Mouse (Mus musculus) heart, embryonic 14.5 days (tissue): ENCODE measurements around the gene Bcl2. TPM values are rescaled to one million over a fixed set of nuclear protein-coding genes. Genes with fewer than 3 reads are reported as not detected.
A peak's percentile ranks its signal among the peaks of the same experiment; 100 is the strongest.

ENCODE experiments used
- ATAC-seq: fragments of 200-750 bp; cut with Nextera tagmentation; 2 replicates; pipeline ENCODE4 v1.8.0; 2017; ENCODE audit warnings: low read depth, moderate TSS enrichment; ENCODE audit not compliant: insufficient number of reproducible peaks, insufficient read depth, low FRiP score
- H3K27ac ChIP-seq, 2 experiments: fragments of 200-500 bp in 1 of 2; fragments of 300-500 bp in 1 of 2; sonication (generic) in 1 of 2; replicated peaks in 1 of 2; 2 replicates each; pipeline ENCODE4 v1.5.1; 2012 to 2014; ENCODE audit warnings: low read depth in 2 of 2, low read length in 2 of 2, control low read depth in 1 of 2, mild to moderate bottlenecking in 1 of 2, mixed read lengths in 1 of 2; ENCODE audit not compliant: control insufficient read depth in 1 of 2, insufficient read depth in 1 of 2
- H3K27me3 ChIP-seq: fragments of 300-500 bp; sonication (generic); 2 replicates; pipeline ENCODE4 v1.6.1; 2014; ENCODE audit warnings: mild to moderate bottlenecking, low read length, control low read depth; ENCODE audit not compliant: control insufficient read depth, insufficient read depth
- H3K36me3 ChIP-seq: fragments of 300-500 bp; sonication (generic); 2 replicates; pipeline ENCODE4 v1.6.1; 2014; ENCODE audit warnings: mild to moderate bottlenecking, control low read depth, low read length, mixed read lengths; ENCODE audit not compliant: control insufficient read depth, insufficient read depth
- H3K4me1 ChIP-seq, 2 experiments: fragments of 200-500 bp in 1 of 2; fragments of 300-500 bp in 1 of 2; sonication (generic) in 1 of 2; 2 replicates each; pipeline ENCODE4 v1.6.1; 2012 to 2014; ENCODE audit warnings: low read length in 2 of 2, control low read depth in 1 of 2, mixed read lengths in 1 of 2; ENCODE audit not compliant: control insufficient read depth in 2 of 2, insufficient read depth in 2 of 2
- H3K4me2 ChIP-seq: fragments of 300-500 bp; sonication (generic); 2 replicates; pipeline ENCODE4 v1.6.1; 2014; ENCODE audit warnings: mild to moderate bottlenecking, low read length
- H3K4me3 ChIP-seq, 2 experiments: fragments of 200-500 bp in 1 of 2; fragments of 300-500 bp in 1 of 2; sonication (generic) in 1 of 2; 2 replicates each; pipeline ENCODE4 v1.5.1; 2012 to 2014; ENCODE audit warnings: low read length in 2 of 2, mild to moderate bottlenecking in 2 of 2, control low read depth in 1 of 2, low read depth in 1 of 2, moderate library complexity in 1 of 2; ENCODE audit not compliant: control insufficient read depth in 1 of 2, insufficient read depth in 1 of 2
- H3K9ac ChIP-seq: fragments of 300-500 bp; sonication (generic); 2 replicates; pipeline ENCODE4 v1.6.1; 2014; ENCODE audit warnings: mild to moderate bottlenecking, low read length
- H3K9me3 ChIP-seq: fragments of 300-500 bp; sonication (generic); 2 replicates; pipeline ENCODE4 v1.6.1; 2016; ENCODE audit warnings: low read length, control low read depth; ENCODE audit not compliant: control insufficient read depth
- WGBS: fragments of 180-500 bp; shearing (Covaris S2); extraction: QIAGEN DNeasy Blood & Tissue Kit; methylation state at CpG from one replicate; pipeline ENCODE4 v1.1.7; 2014; 5-methylcytosine and 5-hydroxymethylcytosine counted together
- polyA plus RNA-seq: library from polyadenylated mRNA; unstranded; fragments of >200 nt; fragmentation: Nextera tagmentation; extraction: Ambion mirVana; gene quantifications from 2 replicates; pipeline ENCODE4 v1.2.1, GENCODE M21; 2014

Bcl2 gene
- polyA plus RNA-seq, 1 experiment from 2014 or later, result 6.2 TPM

GRCm38 (mm10) chr1:106612166-106613031, 101.7 kb downstream of the Bcl2 start:
- Histone ChIP-seq H3K36me3 (no peaks in the 10 kb centered on the region), H3K27ac (no peak overlapping the region), H3K4me3 (no peak overlapping the region), H3K4me2 (no peak overlapping the region), H3K9ac (no peak overlapping the region; the same call in 1 of the 2 replicates), H3K9me3 (no peaks in the 10 kb centered on the region), H3K4me1 (0 out of 4 replicates have a peak, but pooled peaks cover 0 to 9% of the 10 kb centered on the region in 2 experiments), H3K27me3 (no peaks in the 10 kb centered on the region)
- no peak for ATAC-seq
- 55% methylated on average over 8 of the region's 8 CpGs for whole genome bisulfite sequencing

GRCm38 (mm10) chr1:106611246-106611645, 102.8 kb downstream of the Bcl2 start:
- H3K9me3 ChIP-seq, result no peaks in the 10 kb centered on the region
- H3K36me3 ChIP-seq, result no peaks in the 10 kb centered on the region
- WGBS, result 64% methylated on average over 6 of the region's 6 CpGs
- no peaks in the 10 kb centered on the region for H3K27me3 ChIP-seq
- no peak overlapping the region for H3K9ac ChIP-seq
- no peak for ATAC-seq
- H3K27ac ChIP-seq, result no peak overlapping the region
- 0 out of 4 replicates have a peak, but pooled peaks cover 0 to 9% of the 10 kb centered on the region in 2 experiments for H3K4me1 ChIP-seq
- no peak overlapping the region for H3K4me2 ChIP-seq
- no peak overlapping the region for H3K4me3 ChIP-seq

GRCm38 (mm10) chr1:106608098-106608778, 105.8 kb downstream of the Bcl2 start:
- Histone ChIP-seq H3K36me3 (no peaks in the 10 kb centered on the region), H3K27me3 (no peaks in the 10 kb centered on the region), H3K4me2 (no peak overlapping the region), H3K9ac (no peak overlapping the region), H3K9me3 (no peaks in the 10 kb centered on the region), H3K4me3 (no peak overlapping the region), H3K4me1 (peaks cover 2 to 15% of the 10 kb centered on the region in 2 experiments; a peak in 3 of 4 replicates), H3K27ac (no peak overlapping the region)
- 90% methylated on average over 4 of the region's 4 CpGs for WGBS
- ATAC-seq, result no peak

GRCm38 (mm10) chr1:106606951-106607350, 107.1 kb downstream of the Bcl2 start:
- Histone ChIP-seq H3K4me2 (no peak overlapping the region), H3K9ac (no peak overlapping the region), H3K4me3 (no peak overlapping the region), H3K4me1 (peaks cover 10 to 24% of the 10 kb centered on the region in 2 experiments), H3K9me3 (no peaks in the 10 kb centered on the region), H3K27me3 (no peaks in the 10 kb centered on the region), H3K27ac (no peak overlapping the region), H3K36me3 (no peaks in the 10 kb centered on the region)
- ATAC-seq, result no peak
- WGBS, result 87% methylated on average over 5 of the region's 5 CpGs

- H3K36me3 ChIP-seq, result no peaks in the 10 kb centered on the region
- peak overlapping the region; percentile 43 to 67 for H3K27ac ChIP-seq
- peak overlapping the region; percentile 46 for H3K4me2 ChIP-seq
- no peak for ATAC-seq
- peaks cover 10 to 20% of the 10 kb centered on the region in 2 experiments for H3K4me1 ChIP-seq
- H3K27me3 ChIP-seq, result no peaks in the 10 kb centered on the region
- H3K9ac ChIP-seq, result peak overlapping the region; percentile 12; the same call in 1 of the 2 replicates
- H3K9me3 ChIP-seq, result no peaks in the 10 kb centered on the region
- WGBS, result 6% methylated on average over 4 of the region's 4 CpGs
- H3K4me3 ChIP-seq, result no peak overlapping the region
These were observed 110.7 kb downstream of the Bcl2 start for GRCm38 (mm10) chr1:106603406-106603805.

GRCm38 (mm10) chr1:106602941-106603340, 111.1 kb downstream of the Bcl2 start:
- no peak overlapping the region for H3K4me3 ChIP-seq
- ATAC-seq, result no peak

GRCm38 (mm10) chr1:106602536-106602935, 111.5 kb downstream of the Bcl2 start:
- H3K27ac ChIP-seq, result peak overlapping the region; percentile 43 to 67; a peak in 3 of 4 replicates
- no peaks in the 10 kb centered on the region for H3K9me3 ChIP-seq
- no peaks in the 10 kb centered on the region for H3K36me3 ChIP-seq
- no peak for ATAC-seq
- no peak overlapping the region for H3K4me3 ChIP-seq
- H3K4me2 ChIP-seq, result peak overlapping the region; percentile 46
- no peaks in the 10 kb centered on the region for H3K27me3 ChIP-seq
- H3K4me1 ChIP-seq, result peaks cover 10 to 19% of the 10 kb centered on the region in 2 experiments
- no peak overlapping the region; the same call in 1 of the 2 replicates for H3K9ac ChIP-seq
- WGBS, result 30% methylated on average over 5 of the region's 5 CpGs

More at GRCm38 (mm10) chr1:106602941-106603340, 111.1 kb downstream of the Bcl2 start:
- H3K9ac ChIP-seq, result peak overlapping the region; percentile 12; the same call in 1 of the 2 replicates
- H3K27ac ChIP-seq, result peak overlapping the region; percentile 43 to 67
- H3K4me1 ChIP-seq, result peaks cover 10 to 19% of the 10 kb centered on the region in 2 experiments
- no peaks in the 10 kb centered on the region for H3K27me3 ChIP-seq
- 4% methylated on average over 6 of the region's 6 CpGs for WGBS
- H3K4me2 ChIP-seq, result peak overlapping the region; percentile 46
- no peaks in the 10 kb centered on the region for H3K9me3 ChIP-seq
- no peaks in the 10 kb centered on the region for H3K36me3 ChIP-seq
